Mouse (Mus musculus) ES-Bruce4 (cell line): ENCODE measurements around the gene Mmadhc.
A peak's percentile ranks its signal among the peaks of the same experiment; 100 is the strongest.

ENCODE experiments used
- CTCF ChIP-seq: IDR thresholded peaks from one replicate; pipeline ENCODE4 v1.8.1; 2011; ENCODE audit warnings: low read depth, low read length
- EP300 ChIP-seq: IDR thresholded peaks from 2 replicates; pipeline ENCODE4 v1.6.1; 2011; ENCODE audit warnings: low read depth, low read length; ENCODE audit not compliant: insufficient read depth
- POLR2A ChIP-seq: IDR thresholded peaks from one replicate; pipeline ENCODE4 v1.8.1; 2011; ENCODE audit warnings: low read length; ENCODE audit not compliant: insufficient read depth

DNA sequence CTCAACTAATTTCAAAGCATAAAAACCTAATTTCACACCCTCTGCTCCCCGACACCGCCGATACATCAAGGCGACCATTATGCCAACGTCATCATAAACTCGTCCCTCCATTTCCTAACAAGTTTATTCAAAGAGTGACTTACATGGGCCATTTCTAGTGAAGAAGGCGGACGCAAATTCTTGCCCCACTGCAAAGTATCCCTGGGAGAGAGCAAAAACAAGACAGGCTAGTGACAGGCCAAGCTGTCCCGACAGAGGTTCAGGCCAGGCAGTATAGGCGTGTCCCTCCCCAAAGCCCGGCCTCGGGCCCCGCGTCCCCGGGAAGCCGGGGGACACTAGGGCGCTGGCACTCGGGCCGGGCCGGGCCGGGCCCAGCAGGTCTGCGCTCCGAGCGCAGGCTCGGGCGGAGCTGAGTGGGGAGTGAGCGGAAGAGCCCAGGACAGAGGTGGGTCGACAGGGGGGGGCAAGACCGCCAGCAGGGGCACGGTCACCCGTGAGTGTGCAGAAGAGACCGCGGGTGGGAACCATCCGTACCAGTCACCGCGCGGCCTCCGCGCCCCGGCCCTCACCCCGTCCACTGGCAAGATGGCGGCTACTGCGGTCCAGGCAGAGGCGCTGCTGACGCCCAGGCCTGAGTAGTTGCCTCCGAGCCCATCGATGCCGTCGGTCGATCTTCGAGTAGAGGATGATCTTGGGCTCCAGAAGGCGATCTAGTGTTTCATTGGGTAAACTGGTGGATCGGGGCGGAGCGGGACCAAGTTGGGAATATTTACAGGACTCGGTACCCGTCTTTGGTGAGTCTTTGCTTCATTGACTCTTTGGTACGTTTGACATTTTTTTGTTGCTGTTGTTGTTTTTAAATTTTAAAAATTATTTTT lies at the start of gene Mmadhc:
- TF ChIP-seq POLR2A (peak; percentile 30), EP300 (0 out of 2 replicates have a peak, but pooled peaks have one; percentile 37), CTCF (no peak)
